Mouse (Mus musculus) thymus, adult 2 months (tissue): ENCODE data around the gene Cdca5.
"Not testable (repeated sequence)": the region's sequence is repeated elsewhere in the genome, so short reads cannot be mapped to it uniquely, and the experiment has no call there.

Experiments
- CTCF ChIP-seq: fragments of 200-500 bp; IDR thresholded peaks from 2 replicates; pipeline ENCODE4 v1.5.1; 2012; ENCODE audit warnings: mild to moderate bottlenecking, control low read depth, low read length, moderate library complexity, borderline replicate concordance; ENCODE audit not compliant: control insufficient read depth, poor library complexity, insufficient read depth; ENCODE audit errors: extremely low read depth
- POLR2A ChIP-seq: fragments of 200-500 bp; IDR thresholded peaks from 2 replicates; pipeline ENCODE4 v1.6.1; 2012; ENCODE audit warnings: mild to moderate bottlenecking, low read length, control low read depth, moderate library complexity; ENCODE audit not compliant: control insufficient read depth, poor library complexity, insufficient read depth; ENCODE audit errors: extremely low read depth

DNA sequence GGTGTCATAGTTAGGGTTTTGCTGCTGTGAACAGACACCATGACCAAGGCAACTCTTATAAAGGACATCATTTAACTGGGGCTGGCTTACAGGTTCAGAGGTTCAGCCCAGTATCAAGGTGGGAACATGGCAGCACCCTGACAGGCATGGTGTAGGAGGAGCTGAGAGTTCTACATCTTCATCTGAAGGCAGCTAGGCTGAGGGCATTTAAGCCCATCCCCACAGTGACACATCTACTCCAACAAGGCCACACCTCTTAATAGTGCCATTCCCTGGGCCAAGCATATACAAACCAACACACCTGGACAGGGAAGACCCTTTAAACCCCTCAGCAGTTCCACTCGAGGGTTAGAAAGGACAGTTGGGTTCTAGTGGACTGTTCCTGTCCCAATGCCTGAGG is 48.4 kb downstream of the Cdca5 start:
- not testable (repeated sequence) for TF ChIP-seq POLR2A, CTCF
